Mouse (Mus musculus): ENCODE data around the gene Vrtn. TPM values are rescaled to one million over a fixed set of nuclear protein-coding genes. Genes with fewer than 3 reads are reported as not detected.

The Vrtn gene
- total and polyA plus RNA-seq, 3 experiments = not detected

- Histone ChIP-seq H3K27ac (no peak overlapping the region), H3K79me2 (replicated peaks; ENCODE audit: control insufficient read depth, insufficient read depth, low read length) (no peaks in the 10 kb centered on the region), H3K27me3 (ENCODE audit: control insufficient read depth, insufficient read depth, low read length) (no peaks in the 10 kb centered on the region), H3K4me3 (no peak overlapping the region), H3K36me3 (ENCODE audit: control insufficient read depth, insufficient read depth, low read length) (no peaks in the 10 kb centered on the region), H3K9ac (ENCODE audit: low read depth, low read length) (no peak overlapping the region), H3K4me1 (ENCODE audit: control insufficient read depth, insufficient read depth, low read length) (no peaks in the 10 kb centered on the region)
- intact Hi-C loops (cut with DNase I) = no loop called here
- DNase-seq = no peak
- WGBS = 86% methylated on average over 11 of the region's 11 CpGs
- TF ChIP-seq EP300 (IDR thresholded peaks at IDR 0.05; ENCODE audit: insufficient read depth, low read depth, low read length) = no peak
- no peak for TF ChIP-seq POLR2A (IDR thresholded peaks at IDR 0.05; ENCODE audit: insufficient read depth, low read depth, low read length)
- no peak for TF ChIP-seq CTCF (IDR thresholded peaks at IDR 0.05)
These were observed 48.2 kb downstream of the Vrtn start for GRCm38 (mm10) chr12:84689051-84689450.

GRCm38 (mm10) chr12:84691347-84691746 is 50.5 kb downstream of the Vrtn start:
- TF ChIP-seq POLR2A (IDR thresholded peaks at IDR 0.05; ENCODE audit: insufficient read depth, low read depth, low read length) = no peak
- TF ChIP-seq EP300 (IDR thresholded peaks at IDR 0.05; ENCODE audit: insufficient read depth, low read depth, low read length) = no peak
- Histone ChIP-seq H3K4me1 (ENCODE audit: control insufficient read depth, insufficient read depth, low read length) (no peaks in the 10 kb centered on the region), H3K4me3 (no peak overlapping the region), H3K79me2 (replicated peaks; ENCODE audit: control insufficient read depth, insufficient read depth, low read length) (no peaks in the 10 kb centered on the region), H3K36me3 (ENCODE audit: control insufficient read depth, insufficient read depth, low read length) (no peaks in the 10 kb centered on the region), H3K9ac (ENCODE audit: low read depth, low read length) (no peak overlapping the region), H3K27me3 (ENCODE audit: control insufficient read depth, insufficient read depth, low read length) (0 out of 2 replicates have a peak, but pooled peaks cover 1% of the 10 kb centered on the region), H3K27ac (no peak overlapping the region)
- no peak for DNase-seq
- intact Hi-C loops (cut with DNase I) = no loop called here

- no peaks in the 10 kb centered on the region for H3K36me3 ChIP-seq (ENCODE audit: control insufficient read depth, insufficient read depth, low read length)
- no peak overlapping the region for H3K4me3 ChIP-seq
- intact Hi-C loops (cut with DNase I) = no loop called here
- no peak overlapping the region for H3K9ac ChIP-seq (ENCODE audit: low read depth, low read length)
- H3K4me1 ChIP-seq (ENCODE audit: control insufficient read depth, insufficient read depth, low read length) = no peaks in the 10 kb centered on the region
- WGBS = 57% methylated on average over 6 of the region's 6 CpGs
- TF ChIP-seq EP300 (IDR thresholded peaks at IDR 0.05; ENCODE audit: insufficient read depth, low read depth, low read length) (no peak), CTCF (IDR thresholded peaks at IDR 0.05) (no peak), POLR2A (IDR thresholded peaks at IDR 0.05; ENCODE audit: insufficient read depth, low read depth, low read length) (no peak)
- H3K27me3 ChIP-seq (ENCODE audit: control insufficient read depth, insufficient read depth, low read length) = 0 out of 2 replicates have a peak, but pooled peaks cover 1% of the 10 kb centered on the region
- no peak overlapping the region for H3K27ac ChIP-seq
- H3K79me2 ChIP-seq (replicated peaks; ENCODE audit: control insufficient read depth, insufficient read depth, low read length) = no peaks in the 10 kb centered on the region
- DNase-seq = no peak
These were observed 51.3 kb downstream of the Vrtn start for GRCm38 (mm10) chr12:84692141-84692540.

GRCm38 (mm10) chr12:84698319-84699081 is 57.7 kb downstream of the Vrtn start, which contains the start of gene Syndig1l:
TSS of gene Syndig1l (minus strand) at chr12:84698831.
- Histone ChIP-seq H3K27me3 (ENCODE audit: control insufficient read depth, insufficient read depth, low read length) (peaks cover 12% of the 10 kb centered on the region), H3K79me2 (replicated peaks; ENCODE audit: control insufficient read depth, insufficient read depth, low read length) (no peaks in the 10 kb centered on the region), H3K4me1 (ENCODE audit: control insufficient read depth, insufficient read depth, low read length) (no peaks in the 10 kb centered on the region), H3K36me3 (ENCODE audit: control insufficient read depth, insufficient read depth, low read length) (no peaks in the 10 kb centered on the region), H3K4me3 (no peak within 1 kb of the TSS), H3K9ac (ENCODE audit: low read depth, low read length) (no peak within 1 kb of the TSS), H3K27ac (no peak within 1 kb of the TSS)
- intact Hi-C loops (cut with DNase I) = no loop called here
- TF ChIP-seq CTCF (IDR thresholded peaks at IDR 0.05) = no peak
- 1% methylated on average over 75 of the region's 79 CpGs for WGBS
- peak; percentile 67 to 81 for DNase-seq

Other genes starting within 250 kb of the Vrtn start
- 10 to 100 TPM; 64.9 to 68.9 TPM for gene Entpd5, start 232.0 kb upstream of the Vrtn start, total RNA-seq (2021)
- 38.6 and 88.3 TPM in 2 replicates for gene Entpd5, start 232.0 kb upstream of the Vrtn start, polyA plus RNA-seq (2012; rRNA removed)
- gene Bbof1, start 231.9 kb upstream of the Vrtn start, total RNA-seq (2021) = 1 to 10 TPM; 1.7 to 2.0 TPM
- 0.31 and 0.59 TPM in 2 replicates for gene Bbof1, start 231.9 kb upstream of the Vrtn start, polyA plus RNA-seq (2012; rRNA removed)
- 10 to 100 TPM in 1 of 2 experiments, 1 to 10 TPM in 1; 8.4 to 11.7 TPM for gene Rnf113a2, start 223.8 kb upstream of the Vrtn start, total RNA-seq (2021)
- 3.7 and 6.6 TPM in 2 replicates for gene Rnf113a2, start 223.8 kb upstream of the Vrtn start, polyA plus RNA-seq (2012; rRNA removed)
- 100 to 1,000 TPM; 189 to 236 TPM for gene Aldh6a1, start 190.0 kb upstream of the Vrtn start, total RNA-seq (2021)
- gene Aldh6a1, start 190.0 kb upstream of the Vrtn start, polyA plus RNA-seq (2012; rRNA removed) = 83.5 and 173 TPM in 2 replicates
- 10 to 100 TPM in 1 of 2 experiments, 1 to 10 TPM in 1; 7.8 to 12.4 TPM for gene Lin52, start 189.6 kb upstream of the Vrtn start, total RNA-seq (2021)
- 16.5 and 30.6 TPM in 2 replicates for gene Lin52, start 189.6 kb upstream of the Vrtn start, polyA plus RNA-seq (2012; rRNA removed)
- not detected for gene Vsx2, start 71.3 kb upstream of the Vrtn start, total RNA-seq (2021)
- gene Vsx2, start 71.3 kb upstream of the Vrtn start, polyA plus RNA-seq (2012; rRNA removed) = not detected in 2 replicates
- 1 to 10 TPM; 5.3 to 5.8 TPM for gene Abcd4, start 23.6 kb upstream of the Vrtn start, total RNA-seq (2021)
- gene Abcd4, start 23.6 kb upstream of the Vrtn start, polyA plus RNA-seq (2012; rRNA removed) = 15.4 and 18.0 TPM in 2 replicates
- not detected for gene Syndig1l, start 57.8 kb downstream of the Vrtn start, total RNA-seq (2021)
- gene Syndig1l, start 57.8 kb downstream of the Vrtn start, polyA plus RNA-seq (2012; rRNA removed) = not detected in 2 replicates
- gene Npc2, start 132.1 kb downstream of the Vrtn start, total RNA-seq (2021) = 10 to 100 TPM; 27.2 to 27.6 TPM
- gene Npc2, start 132.1 kb downstream of the Vrtn start, polyA plus RNA-seq (2012; rRNA removed) = 59.5 and 72.3 TPM in 2 replicates
- 10 to 100 TPM; 87.1 to 90.3 TPM for gene Isca2, start 132.2 kb downstream of the Vrtn start, total RNA-seq (2021)
- 91.0 and 133 TPM in 2 replicates for gene Isca2, start 132.2 kb downstream of the Vrtn start, polyA plus RNA-seq (2012; rRNA removed)
- 1 to 10 TPM in 1 of 2 experiments, under 1 TPM in 1; 0.99 to 2.3 TPM for gene Ltbp2, start 235.5 kb downstream of the Vrtn start, total RNA-seq (2021)
- 5.6 TPM in 2 replicates for gene Ltbp2, start 235.5 kb downstream of the Vrtn start, polyA plus RNA-seq (2012; rRNA removed)

All from heart, adult 2 months (tissue).